Mouse (Mus musculus) embryo, embryonic 11.5 days (tissue): ENCODE measurements at regions not wholly inside any gene's neighbourhood (a gene's known extent, or its start where the extent isn't known, plus 50 kb on each side); places are given as distances from the start of the nearest gene placed in this dataset.

ENCODE experiments used
- DNase-seq: peaks from one replicate; pipeline ENCODE4 v3.0.0-alpha.2; 2012; ENCODE audit warnings: low read depth, low spot score

- DNase-seq: no peak
Measured at GRCm38 (mm10) chr1:10771793-10772192, 642.1 kb upstream of the A830018L16Rik start.

- no peak for DNase-seq
Measured at GRCm38 (mm10) chr1:10794074-10794783, 619.7 kb upstream of the A830018L16Rik start.

GRCm38 (mm10) chr1:10835653-10836415 lies 578.1 kb upstream of the A830018L16Rik start:
- DNase-seq: peak; percentile 20

GRCm38 (mm10) chr1:10837180-10837579 lies 576.7 kb upstream of the A830018L16Rik start:
- DNase-seq: no peak

GRCm38 (mm10) chr1:10852934-10853333 lies 561.0 kb upstream of the A830018L16Rik start:
- DNase-seq: no peak

- DNase-seq: no peak
Measured at GRCm38 (mm10) chr1:10854495-10854894, 559.4 kb upstream of the A830018L16Rik start.

- no peak for DNase-seq
Measured at GRCm38 (mm10) chr1:10871163-10871853, 542.6 kb upstream of the A830018L16Rik start.

- DNase-seq: no peak
Measured at GRCm38 (mm10) chr1:10872266-10872665, 541.6 kb upstream of the A830018L16Rik start.

GRCm38 (mm10) chr1:10872726-10873125 lies 541.2 kb upstream of the A830018L16Rik start:
- no peak for DNase-seq

- no peak for DNase-seq
Measured at GRCm38 (mm10) chr1:10877391-10878170, 536.3 kb upstream of the A830018L16Rik start.

- DNase-seq: no peak
Measured at GRCm38 (mm10) chr1:10878221-10878760, 535.6 kb upstream of the A830018L16Rik start.

- no peak for DNase-seq
Measured at GRCm38 (mm10) chr1:10880026-10880727, 533.7 kb upstream of the A830018L16Rik start.

- DNase-seq: no peak
Measured at GRCm38 (mm10) chr1:10898806-10899205, 515.1 kb upstream of the A830018L16Rik start.

- DNase-seq: no peak
Measured at GRCm38 (mm10) chr1:10902721-10903120, 511.2 kb upstream of the A830018L16Rik start.

GRCm38 (mm10) chr1:10919958-10920357 lies 493.9 kb upstream of the A830018L16Rik start:
- DNase-seq: no peak

GRCm38 (mm10) chr1:10932378-10933077 lies 481.4 kb upstream of the A830018L16Rik start:
- no peak for DNase-seq

- DNase-seq: no peak
Measured at GRCm38 (mm10) chr1:10933206-10933605, 480.7 kb upstream of the A830018L16Rik start.

GRCm38 (mm10) chr1:10938436-10938835 lies 475.5 kb upstream of the A830018L16Rik start:
- no peak for DNase-seq

GRCm38 (mm10) chr1:10940326-10940725 lies 473.6 kb upstream of the A830018L16Rik start:
- DNase-seq: no peak

- no peak for DNase-seq
Measured at GRCm38 (mm10) chr1:10942979-10943378, 470.9 kb upstream of the A830018L16Rik start.
